Mouse (Mus musculus) E14TG2a.4 (cell line): ENCODE results near the gene Plppr3.

Source experiments
- H3K27me3 ChIP-seq: 2 replicates; pipeline ENCODE4 v1.6.1; 2014; ENCODE audit warnings: low read length, control low read depth; ENCODE audit not compliant: insufficient read depth
- H3K36me3 ChIP-seq: 2 replicates; pipeline ENCODE4 v1.6.1; 2014; ENCODE audit warnings: low read length, control low read depth; ENCODE audit not compliant: insufficient read depth
- H3K4me1 ChIP-seq: replicated peaks from 2 replicates; pipeline ENCODE4 v1.6.1; 2014; ENCODE audit warnings: low read depth, low read length, control low read depth
- H3K4me3 ChIP-seq: replicated peaks from 2 replicates; pipeline ENCODE4 v1.5.1; 2014; ENCODE audit warnings: mild to moderate bottlenecking, low read length
- H3K9me3 ChIP-seq: 2 replicates; pipeline ENCODE4 v1.6.1; 2014; ENCODE audit warnings: low read length, control low read depth
- CTCF ChIP-seq: conservative IDR thresholded peaks from 2 replicates; pipeline ENCODE4 v1.5.1; 2014; ENCODE audit warnings: low read length
- NANOG ChIP-seq: IDR thresholded peaks from 2 replicates; pipeline ENCODE4 v1.6.1; 2014; ENCODE audit warnings: borderline replicate concordance, low read length, mixed read lengths
- POU5F1 ChIP-seq: IDR thresholded peaks from 2 replicates; pipeline ENCODE4 v1.6.1; 2014; ENCODE audit warnings: low read length, borderline replicate concordance

Gene Plppr3

DNA sequence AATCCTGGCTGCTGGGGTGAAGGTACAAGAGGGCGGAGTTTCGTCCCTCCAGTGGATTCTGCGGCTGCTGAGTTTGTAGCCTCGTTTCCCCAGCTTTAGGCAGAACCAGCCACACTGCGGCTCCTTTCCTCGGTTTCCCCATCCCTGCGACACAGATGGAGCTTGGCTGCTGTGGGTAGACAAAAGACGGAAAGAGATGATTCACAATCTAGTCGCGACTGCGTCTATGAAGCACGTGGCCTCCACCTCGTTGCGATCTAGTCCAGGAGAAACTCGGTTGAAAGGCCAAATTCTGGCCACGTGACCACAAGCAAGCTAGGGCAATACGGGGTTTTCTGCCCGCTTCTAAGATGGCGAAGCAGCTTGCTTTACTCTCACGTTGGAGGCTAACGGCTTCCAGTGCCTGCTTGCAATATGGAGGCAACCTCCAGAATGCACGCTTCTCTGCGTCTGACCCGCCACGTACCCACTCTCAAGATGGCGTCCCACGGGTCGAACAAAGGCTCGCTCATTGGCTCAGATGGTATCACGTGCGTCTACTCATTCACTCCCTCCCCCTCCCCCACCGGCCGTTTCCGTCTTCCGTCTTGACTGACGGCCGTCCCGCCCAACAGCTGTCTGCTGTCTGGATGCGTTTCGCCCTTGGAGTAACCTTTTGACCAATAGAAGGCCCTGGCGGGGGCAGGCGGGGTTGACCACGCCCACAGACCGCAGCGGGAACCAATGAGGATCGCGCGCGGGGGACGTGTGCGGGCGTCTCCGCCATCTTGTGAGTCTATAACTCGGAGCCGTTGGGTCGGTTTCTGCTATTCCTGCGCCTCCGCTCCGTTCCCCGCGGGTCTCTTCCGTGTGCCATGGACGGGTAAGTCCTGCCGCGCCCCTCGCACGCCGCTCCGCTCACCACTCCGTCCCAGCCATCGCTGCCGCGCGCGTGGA is 20.3 kb downstream of the Plppr3 start, which contains the start of gene Ptbp1:
Gene Ptbp1 (plus strand): TSS at position 568 of the 936 bp plus-strand sequence.
- no peaks in the 10 kb centered on the region for H3K9me3 ChIP-seq
- H3K4me1 ChIP-seq, result peaks cover 74% of the 10 kb centered on the region
- peak; percentile 19; the same call in 1 of the 2 replicates for TF ChIP-seq NANOG
- TF ChIP-seq CTCF, result no peak
- no peak for TF ChIP-seq POU5F1
- H3K27me3 ChIP-seq, result no peaks in the 10 kb centered on the region
- H3K36me3 ChIP-seq, result peaks cover 44% of the 10 kb centered on the region
- H3K4me3 ChIP-seq, result peak within 1 kb of the TSS; percentile 97

DNA sequence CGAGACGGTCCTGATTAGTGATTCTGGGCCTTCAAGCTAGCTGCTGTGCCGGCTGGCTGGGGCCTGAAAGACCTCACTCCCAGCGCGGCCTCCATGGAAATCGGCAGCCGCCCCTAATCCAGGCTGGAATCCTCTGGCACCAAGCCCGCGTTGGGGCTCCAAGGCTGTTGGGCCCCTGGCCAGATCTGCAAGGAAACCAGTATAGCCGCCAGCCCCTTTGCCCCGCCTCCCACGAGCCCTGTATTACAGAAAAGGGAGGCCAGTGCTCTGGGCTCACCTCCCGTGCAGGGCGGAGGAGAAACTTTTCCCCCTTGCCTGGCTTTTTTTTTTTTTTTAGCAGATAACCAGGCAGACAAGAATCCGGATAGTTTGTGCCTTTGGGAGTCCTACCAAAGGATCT is 21.0 kb downstream of the Plppr3 start:
- Histone ChIP-seq H3K36me3 (peaks cover 37% of the 10 kb centered on the region), H3K4me3 (peak overlapping the region; percentile 86), H3K9me3 (no peaks in the 10 kb centered on the region), H3K27me3 (no peaks in the 10 kb centered on the region), H3K4me1 (peaks cover 69% of the 10 kb centered on the region)
- no peak for TF ChIP-seq NANOG
- TF ChIP-seq CTCF, result no peak
- no peak for TF ChIP-seq POU5F1

DNA sequence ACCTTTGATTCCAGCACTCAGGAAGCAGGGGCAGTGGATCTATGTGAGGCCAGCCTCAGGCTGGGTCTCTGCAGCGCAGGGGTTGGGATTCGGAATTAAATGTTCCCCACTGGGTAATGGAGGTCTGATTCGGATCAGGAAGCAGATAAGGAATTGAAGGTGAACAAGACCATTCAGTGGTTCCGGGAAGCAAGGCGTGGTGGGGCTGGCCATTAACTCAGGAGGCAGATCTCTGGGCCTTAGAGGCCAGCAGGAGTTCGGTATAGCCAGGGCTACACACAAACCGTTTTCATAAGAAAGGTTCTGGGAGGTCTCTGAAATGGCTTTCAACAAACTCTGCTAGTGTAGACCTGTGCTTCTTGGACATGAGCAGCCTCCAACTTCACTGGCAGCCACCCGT is 21.6 kb downstream of the Plppr3 start:
- Histone ChIP-seq H3K27me3 (no peaks in the 10 kb centered on the region), H3K36me3 (peaks cover 31% of the 10 kb centered on the region), H3K9me3 (no peaks in the 10 kb centered on the region), H3K4me1 (peaks cover 69% of the 10 kb centered on the region), H3K4me3 (peak overlapping the region; percentile 86)
- no peak for TF ChIP-seq CTCF
- no peak for TF ChIP-seq POU5F1
- no peak for TF ChIP-seq NANOG

DNA sequence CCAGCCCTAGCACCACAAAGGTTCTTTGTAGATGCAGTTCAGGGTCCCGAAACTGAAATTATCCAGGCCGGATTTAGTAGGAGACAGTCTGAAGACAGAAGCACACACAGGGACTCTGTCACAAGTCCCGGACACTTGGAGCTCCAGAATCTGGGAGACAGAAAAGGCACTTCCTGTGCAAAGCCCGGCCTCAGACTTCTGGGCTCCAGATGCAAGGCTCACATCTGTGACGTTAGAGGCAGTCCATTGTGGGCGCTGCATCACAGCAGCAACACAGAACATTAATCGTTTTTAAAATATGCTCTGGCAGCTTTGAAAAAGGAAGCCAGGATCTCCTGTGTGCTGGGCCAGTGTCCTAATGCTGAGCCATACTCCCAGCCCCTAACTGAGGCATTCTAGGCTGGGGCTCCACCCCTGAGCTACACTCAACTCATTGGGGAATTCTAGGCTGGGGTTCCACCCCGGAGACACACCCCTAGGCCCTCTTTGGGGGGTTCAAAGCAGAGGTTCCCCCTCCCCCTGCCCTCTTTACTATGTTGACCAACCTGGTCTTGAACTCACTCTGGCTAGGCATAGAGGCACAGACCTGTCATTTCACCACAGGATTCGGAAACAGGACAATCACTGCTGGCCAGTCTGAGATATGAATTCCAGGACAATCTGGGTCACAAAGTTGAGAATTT is 22.2 kb downstream of the Plppr3 start:
- H3K27me3 ChIP-seq, result no peaks in the 10 kb centered on the region
- H3K9me3 ChIP-seq, result no peaks in the 10 kb centered on the region
- H3K36me3 ChIP-seq, result peaks cover 26% of the 10 kb centered on the region
- no peak for TF ChIP-seq CTCF
- peak overlapping the region; percentile 86 for H3K4me3 ChIP-seq
- peaks cover 69% of the 10 kb centered on the region for H3K4me1 ChIP-seq

DNA sequence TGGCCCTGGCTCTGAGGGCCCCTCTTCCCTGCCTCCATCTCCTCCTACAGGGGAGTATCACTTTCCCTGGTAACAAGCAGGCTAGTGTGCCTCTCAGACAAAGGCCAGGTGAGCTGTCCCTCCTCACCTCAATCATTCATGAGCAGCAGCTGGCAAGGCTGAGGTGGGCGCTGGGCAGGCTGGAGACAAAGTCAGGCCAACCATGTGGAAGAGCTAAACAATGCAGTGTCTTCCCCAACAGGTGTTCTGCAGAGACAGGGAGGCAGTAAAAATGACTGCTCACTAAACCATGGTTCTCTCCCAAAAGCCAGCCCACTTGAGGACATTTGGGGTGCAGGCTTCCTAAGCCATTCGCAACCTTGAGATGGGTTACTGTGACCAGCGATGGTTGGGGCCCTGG is 22.8 kb downstream of the Plppr3 start:
- peaks cover 63% of the 10 kb centered on the region for H3K4me1 ChIP-seq
- H3K4me3 ChIP-seq, result peak overlapping the region; percentile 86
- H3K27me3 ChIP-seq, result no peaks in the 10 kb centered on the region
- TF ChIP-seq CTCF, result no peak
- TF ChIP-seq POU5F1, result no peak
- no peak for TF ChIP-seq NANOG
- H3K36me3 ChIP-seq, result peaks cover 20% of the 10 kb centered on the region
- no peaks in the 10 kb centered on the region for H3K9me3 ChIP-seq

DNA sequence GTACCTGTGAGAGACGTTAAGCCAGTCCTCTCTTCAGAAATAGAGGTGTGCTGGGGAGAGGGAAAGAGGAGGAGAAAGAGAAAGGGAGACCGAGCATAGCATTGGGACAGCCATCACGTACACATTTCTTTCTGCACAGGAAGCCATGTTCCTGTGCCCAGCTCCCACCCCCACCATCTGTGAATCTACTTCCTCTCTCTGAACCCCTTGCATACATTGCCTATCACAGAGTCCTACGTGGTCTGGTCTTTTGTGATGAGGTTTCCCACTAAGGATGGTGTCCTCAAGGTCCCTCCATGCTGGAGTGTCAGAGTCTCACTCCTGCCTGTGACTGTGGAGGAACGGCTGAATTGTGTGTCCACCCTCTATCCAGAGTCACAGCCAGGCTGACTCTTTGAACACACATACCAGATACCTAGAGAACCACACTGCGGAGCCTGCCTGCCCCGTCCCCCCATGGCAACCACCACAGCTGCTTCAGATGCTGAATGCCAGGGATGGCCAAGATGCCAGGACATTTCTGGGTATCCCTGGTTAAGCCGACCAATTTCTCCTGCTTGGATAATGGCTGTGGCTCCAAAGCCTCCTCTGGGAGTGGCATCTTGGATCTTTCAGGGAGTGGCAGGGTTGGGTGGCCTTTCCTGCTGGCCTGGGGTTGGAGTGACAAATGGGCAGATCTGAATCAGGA is 24.3 kb downstream of the Plppr3 start:
- H3K9me3 ChIP-seq, result no peaks in the 10 kb centered on the region
- H3K36me3 ChIP-seq, result peaks cover 6% of the 10 kb centered on the region
- TF ChIP-seq NANOG (no peak), CTCF (no peak), POU5F1 (no peak)
- H3K4me1 ChIP-seq, result peaks cover 57% of the 10 kb centered on the region
- H3K4me3 ChIP-seq, result peak overlapping the region; percentile 20
- H3K27me3 ChIP-seq, result no peaks in the 10 kb centered on the region

DNA sequence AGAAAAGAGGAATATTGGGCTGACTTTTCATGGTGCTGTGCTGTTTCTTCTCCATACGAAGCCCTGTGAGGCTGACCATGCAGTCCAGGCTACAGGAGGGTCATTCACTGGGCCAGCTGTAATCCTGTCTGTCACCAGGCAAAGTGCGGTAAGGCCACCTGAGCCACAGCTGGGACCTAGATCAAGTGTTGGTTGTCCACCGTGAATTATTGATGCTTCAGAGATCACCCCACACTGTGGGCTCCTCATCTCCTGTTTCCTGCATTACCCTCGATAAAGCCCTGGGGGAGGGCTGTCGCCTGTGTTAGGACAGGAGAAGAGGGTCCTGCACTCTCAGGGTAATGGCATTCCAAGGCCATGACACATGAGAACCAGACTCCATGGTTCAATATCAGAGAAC is 27.9 kb downstream of the Plppr3 start:
- H3K4me3 ChIP-seq, result no peak overlapping the region
- peaks cover 76% of the 10 kb centered on the region for H3K4me1 ChIP-seq
- TF ChIP-seq CTCF (no peak), NANOG (no peak), POU5F1 (no peak)
- H3K27me3 ChIP-seq, result no peaks in the 10 kb centered on the region
- no peaks in the 10 kb centered on the region for H3K9me3 ChIP-seq
- peaks cover 6% of the 10 kb centered on the region for H3K36me3 ChIP-seq

DNA sequence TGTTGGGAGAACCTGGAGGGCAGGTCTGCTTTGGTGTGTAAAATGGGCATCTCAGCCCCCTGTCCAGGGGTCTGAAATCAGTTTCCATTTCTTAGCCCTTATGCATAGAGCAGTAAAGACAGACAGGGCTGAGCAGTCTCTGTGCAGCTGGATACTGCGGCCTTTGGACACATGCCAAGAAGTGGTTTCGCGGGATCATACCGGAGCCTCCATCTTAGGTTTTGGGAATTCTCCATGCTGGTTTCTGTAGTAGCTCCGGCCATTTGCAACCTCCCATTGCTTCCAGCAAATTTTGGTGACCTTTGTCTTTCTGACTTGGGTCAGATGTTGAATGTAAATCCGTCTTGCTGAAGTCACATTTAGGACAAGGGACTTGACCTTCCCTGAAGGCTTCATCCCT is 31.0 kb downstream of the Plppr3 start:
- H3K9me3 ChIP-seq, result no peaks in the 10 kb centered on the region
- no peaks in the 10 kb centered on the region for H3K36me3 ChIP-seq
- TF ChIP-seq CTCF (no peak), POU5F1 (no peak), NANOG (no peak)
- H3K4me1 ChIP-seq, result peaks cover 65% of the 10 kb centered on the region
- H3K4me3 ChIP-seq, result no peak overlapping the region
- H3K27me3 ChIP-seq, result no peaks in the 10 kb centered on the region
